Mouse (Mus musculus) G1E (cell line): Measurements from ENCODE around the gene Ipo9.

ENCODE experiments used
- CTCF ChIP-seq: IDR thresholded peaks from 2 replicates; pipeline ENCODE4 v1.5.1; 2012; ENCODE audit warnings: low read depth, low read length, inconsistent platforms, mixed read lengths
- GATA1 ChIP-seq: IDR thresholded peaks from 2 replicates; pipeline ENCODE4 v1.6.1; 2012; ENCODE audit warnings: borderline replicate concordance, low read length, inconsistent platforms, mixed read lengths
- POLR2AphosphoS5 ChIP-seq: IDR thresholded peaks from 2 replicates; pipeline ENCODE4 v1.6.1; 2012; ENCODE audit warnings: low read depth, low read length, inconsistent platforms; ENCODE audit not compliant: insufficient replicate concordance
- TAL1 ChIP-seq: conservative IDR thresholded peaks from 2 replicates; pipeline ENCODE4 v1.6.1; 2012; ENCODE audit warnings: low read depth, low read length, inconsistent platforms, mixed read lengths

- TF ChIP-seq CTCF (no peak), GATA1 (no peak), TAL1 (no peak), POLR2AphosphoS5 (no peak)
Measured at GRCm38 (mm10) chr1:135412130-135412529, 18.2 kb downstream of the Ipo9 start.
